Mouse (Mus musculus) 3134 (cell line): Measurements from ENCODE around the gene Adcy3.
"Not testable (repeated sequence)": the region's sequence is repeated elsewhere in the genome, so short reads cannot be mapped to it uniquely, and the experiment has no call there.

Experiments
- DNase-seq: peaks from one replicate; pipeline ENCODE4 v3.0.0-alpha.2; 2011; ENCODE audit warnings: low spot score; ENCODE audit not compliant: insufficient read length; ENCODE audit errors: extremely low read depth

Adcy3 gene

DNA sequence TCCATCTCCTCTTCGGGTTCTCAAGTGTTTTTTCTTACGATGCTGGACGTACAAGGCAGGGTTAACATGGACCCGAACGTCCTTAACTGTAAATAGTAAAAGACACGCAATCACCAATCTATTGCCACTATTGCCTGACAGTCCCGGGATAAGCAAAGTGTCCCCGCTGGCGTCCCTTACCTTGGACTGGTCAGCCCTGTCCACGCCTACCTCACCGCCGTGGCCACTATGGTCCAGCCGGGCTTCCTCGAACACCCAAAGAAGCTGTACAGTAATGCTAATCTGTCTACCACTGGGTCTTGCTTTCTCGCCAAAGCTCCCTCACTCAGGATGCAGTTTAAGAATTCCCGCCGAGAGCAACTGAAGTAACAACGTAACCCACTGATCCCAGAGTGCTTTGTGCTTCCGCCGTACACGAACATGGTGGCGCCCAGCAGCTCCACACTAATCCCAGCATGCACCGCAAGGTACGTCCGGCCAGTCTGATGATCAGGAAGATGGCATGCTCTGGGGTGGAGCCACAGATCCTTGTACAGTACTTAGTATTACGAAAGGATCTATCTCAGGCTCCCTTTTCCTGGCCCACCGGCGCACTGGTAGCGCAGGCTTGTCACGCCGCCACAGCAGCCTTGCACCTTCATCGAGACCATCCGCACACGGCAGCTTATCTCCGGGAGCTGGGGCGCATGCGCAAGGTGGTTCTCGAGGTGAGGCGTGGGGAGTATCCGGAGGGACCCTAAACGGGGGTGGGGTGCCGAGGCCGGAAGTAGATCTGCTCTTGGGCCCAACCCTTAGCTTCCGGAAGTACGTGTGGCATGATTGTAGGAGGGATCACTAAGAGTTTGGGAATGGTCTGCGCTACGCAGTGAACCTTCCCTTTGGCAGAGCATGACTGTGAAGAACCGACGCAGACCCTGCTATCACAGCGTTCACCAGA, 100.9 kb downstream of the Adcy3 start, which contains the start of the genes Ptrhd1 and Cenpo:
TSS of gene Ptrhd1 (plus strand) at position 456 of the 937 bp plus-strand sequence.
TSS of gene Cenpo (minus strand) at position 723 of the 937 bp plus-strand sequence.
- DNase-seq, result peak; percentile 98

DNA sequence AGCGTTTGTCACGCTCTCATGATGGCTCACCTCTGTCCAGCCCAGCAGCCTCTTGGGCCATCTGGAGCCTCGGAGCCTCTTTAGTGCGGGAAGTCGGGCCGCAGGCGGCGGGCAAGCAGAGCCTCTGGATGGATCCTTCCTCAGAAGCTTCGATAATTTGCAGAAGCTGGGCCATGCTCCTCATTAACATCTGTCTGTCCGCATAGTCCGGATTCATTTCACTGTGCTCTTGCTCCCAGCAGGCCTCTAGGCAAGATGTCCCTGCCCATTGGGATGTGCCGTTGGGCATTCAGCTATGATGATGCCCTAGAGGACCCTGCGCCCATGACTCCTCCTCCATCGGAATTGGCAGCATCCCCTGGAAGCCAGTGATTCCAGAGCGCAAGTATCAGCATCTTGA, 104.6 kb downstream of the Adcy3 start:
- DNase-seq, result no peak

DNA sequence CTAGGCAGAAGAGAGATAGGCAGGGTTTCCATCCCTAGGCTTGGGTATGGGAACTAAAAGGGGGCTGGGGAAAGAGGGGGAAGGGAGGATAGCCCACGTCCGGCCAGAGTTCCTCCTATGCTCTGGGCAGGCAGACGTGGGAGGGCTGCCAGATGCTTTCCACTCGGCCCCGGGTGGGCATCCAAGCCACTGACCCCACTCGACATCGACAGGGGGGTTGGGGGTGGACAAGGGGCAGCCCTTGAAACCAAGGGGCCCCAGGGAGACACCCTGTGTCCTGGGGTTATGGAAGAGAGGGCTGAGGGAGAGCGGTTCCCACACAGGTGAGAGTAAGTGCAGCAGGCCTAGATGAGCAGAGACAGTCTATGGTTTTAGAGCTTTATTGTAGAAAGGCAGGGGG, 107.4 kb downstream of the Adcy3 start:
- not testable (repeated sequence) for DNase-seq

DNA sequence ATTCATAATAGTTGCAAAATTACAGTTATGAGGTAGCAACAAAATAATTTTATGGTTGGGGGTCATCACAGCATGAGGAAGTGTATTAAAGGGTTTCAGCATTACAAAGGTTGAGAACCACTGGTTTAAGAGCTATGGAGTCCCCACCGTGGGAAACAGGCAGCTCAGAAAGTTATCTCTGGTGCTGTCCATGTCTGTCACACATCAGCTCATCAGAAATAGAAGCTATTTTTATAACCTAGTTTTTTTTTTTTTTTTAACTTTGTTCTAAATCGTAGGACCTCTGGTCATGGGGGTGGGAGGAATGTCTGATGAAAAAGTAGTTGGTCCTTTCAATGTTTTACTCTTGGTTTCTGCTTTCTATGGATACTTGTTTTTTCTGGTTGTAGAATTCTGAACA, 110.9 kb downstream of the Adcy3 start:
- no peak for DNase-seq

DNA sequence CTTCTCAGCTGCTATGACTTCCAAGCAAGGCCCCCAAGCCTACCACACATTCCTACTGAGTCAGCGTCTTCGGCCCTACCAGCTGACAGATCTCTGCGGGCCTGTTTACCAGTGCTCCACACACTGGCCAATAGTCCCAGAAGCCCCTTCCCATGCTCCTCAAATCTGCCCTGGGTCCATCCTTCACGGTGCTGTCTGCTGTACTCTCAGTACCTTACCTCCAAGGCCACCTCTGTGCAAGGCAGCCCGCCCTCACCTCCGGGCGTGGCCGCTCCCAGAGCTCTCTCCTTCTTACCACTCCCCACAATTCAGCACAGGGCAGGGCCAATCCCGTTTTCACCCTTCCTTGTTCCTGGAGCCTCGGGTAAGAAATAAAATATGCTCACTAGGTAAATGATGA, 112.8 kb downstream of the Adcy3 start:
- no peak for DNase-seq

DNA sequence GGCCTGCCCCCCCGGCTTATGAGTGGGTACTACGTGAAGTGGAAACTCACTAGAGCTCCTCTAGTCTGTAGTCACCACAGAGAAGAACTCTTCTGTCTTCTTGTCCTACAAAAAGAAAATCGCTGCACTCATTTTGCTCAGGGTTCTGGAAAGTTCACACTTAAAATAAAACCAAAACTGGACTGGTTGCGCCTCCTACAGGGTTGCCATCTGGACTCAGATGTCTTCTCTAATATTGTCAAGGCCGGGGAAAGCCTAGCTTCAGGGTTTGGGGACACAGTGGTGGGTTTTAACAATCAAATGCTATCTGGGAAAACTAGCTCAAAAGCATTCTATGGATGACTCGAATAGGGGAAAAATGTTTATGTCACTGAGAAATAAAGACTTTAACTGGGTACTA, 116.9 kb downstream of the Adcy3 start:
- DNase-seq, result no peak

DNA sequence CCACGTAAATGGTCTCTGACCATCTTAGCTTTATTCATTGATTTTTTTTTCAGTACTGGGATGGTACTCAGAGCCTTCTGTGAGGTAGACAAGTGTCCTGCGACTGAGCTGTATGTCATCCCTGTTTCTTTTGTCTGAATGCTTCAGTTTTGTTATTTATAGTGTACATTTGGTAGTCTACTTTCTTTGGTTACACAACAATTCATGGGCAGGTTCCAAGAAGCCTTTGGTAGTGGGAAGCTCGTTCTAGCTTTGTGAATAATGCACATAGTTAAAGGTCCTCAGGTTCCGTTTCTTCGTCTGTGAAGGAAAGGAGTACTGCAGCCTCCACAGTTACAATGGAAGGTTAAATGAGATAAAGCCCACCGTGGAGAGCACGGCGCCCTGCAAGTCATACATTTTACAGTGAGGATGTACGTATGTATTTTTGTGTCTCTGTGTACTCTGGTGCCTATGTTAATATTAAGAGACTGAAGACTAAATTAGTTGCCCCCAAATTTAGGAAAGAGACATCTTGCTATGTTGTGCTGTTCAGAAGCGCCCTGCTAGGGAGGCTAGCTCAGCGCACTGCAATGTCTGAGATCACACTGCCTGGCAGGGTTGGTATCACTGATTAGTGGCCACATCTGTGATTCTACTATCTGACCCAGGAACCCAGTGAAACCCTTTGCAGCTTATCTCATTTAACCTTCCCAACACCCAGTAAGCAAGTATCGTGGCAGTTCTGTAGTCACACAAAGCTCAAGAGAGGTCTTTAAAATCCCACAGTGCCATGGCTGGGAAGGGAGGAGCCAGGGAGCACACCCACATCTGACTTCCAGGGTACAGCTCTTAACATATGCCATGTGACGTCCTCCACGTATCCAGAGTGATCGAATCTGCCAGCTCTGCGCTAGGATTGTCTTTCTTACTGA, 120.1 kb downstream of the Adcy3 start:
- DNase-seq, result no peak
